Mouse (Mus musculus): Measurements from ENCODE around the gene Plcl1.

DNA sequence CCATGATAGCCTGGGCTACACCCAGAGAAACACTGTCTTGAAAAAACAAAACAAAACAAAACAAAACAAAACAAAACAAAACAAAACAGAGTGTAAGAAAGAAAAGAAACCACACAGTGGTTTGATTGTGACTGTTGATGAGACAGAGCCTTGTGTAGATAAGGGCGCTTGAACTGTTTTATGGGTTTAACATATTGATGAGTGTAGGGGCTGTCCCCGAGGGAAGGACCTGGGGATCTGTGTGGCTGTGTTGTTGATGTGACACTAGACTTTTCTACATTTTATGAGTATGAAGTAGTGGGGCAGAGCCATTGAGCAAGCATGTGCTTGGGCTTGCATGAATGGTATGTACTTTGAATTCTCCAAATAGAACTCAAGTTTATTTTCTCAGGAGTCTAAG, 41.2 kb downstream of the Plcl1 start:
- TF ChIP-seq POLR2A (IDR thresholded peaks at IDR 0.05; ENCODE audit: borderline replicate concordance, low read depth, low read length) (no peak), CTCF (IDR thresholded peaks at IDR 0.05; ENCODE audit: low read depth, low read length) (no peak)
